Comparison of ENCODE assay signal across 10 mouse cellular contexts in genomic region chr7:35373146-35373989, GRCm38 (mm10). TPM values are rescaled to one million over a fixed set of nuclear protein-coding genes. Genes with fewer than 3 reads are reported as not detected.
DNase-seq lines count a peak whose midpoint lies in the region; ATAC-seq and TF ChIP-seq lines count a peak whose summit lies in the region.
"Had no signal": no experiment of that assay in that cellular context is flagged by ENCODE, and none has a peak within 500 bp of the region (broad histone marks: within the 10 kb centered on the region; RNA-seq: fewer than 3 reads in every experiment).

No protein-coding gene starts in this region.

- H3K4me1 ChIP-seq in heart, embryonic 15.5 days (replicated peaks): peaks cover 10% of the 10 kb centered on the region; the same call in 1 of the 2 replicates
- peaks cover 7 to 18% of the 10 kb centered on the region in 2 experiments for H3K4me1 ChIP-seq in MEL (ENCODE audit: control insufficient read depth in 1 of 2, insufficient read depth in 2 of 2, low read length in 2 of 2)
- peaks cover 13% of the 10 kb centered on the region; the same call in 1 of the 2 replicates for H3K4me1 ChIP-seq in kidney, adult 2 months (ENCODE audit: control insufficient read depth, insufficient read depth, low read length)
- H3K4me1 ChIP-seq in liver, embryonic 14.5 days (replicated peaks; ENCODE audit: control insufficient read depth in 2 of 2, insufficient read depth in 2 of 2, low read length in 1 of 2): peaks cover 0 to 2% of the 10 kb centered on the region in 2 experiments; a peak in 1 of 4 replicates
- H3K4me1 ChIP-seq in midbrain, embryonic 11.5 days (ENCODE audit: control insufficient read depth, insufficient read depth, low read length): no peaks in the 10 kb centered on the region
- H3K4me1 ChIP-seq in thymus, adult 2 months (replicated peaks; ENCODE audit: control insufficient read depth, insufficient read depth, low read length): no peaks in the 10 kb centered on the region
- H3K4me1 ChIP-seq: limb, embryonic 15.5 days had no signal

- peak; percentile 89 to 92 for TF ChIP-seq EP300 in MEL (IDR thresholded peaks at IDR 0.05; ENCODE audit: low read depth in 1 of 2, low read length in 2 of 2)
- no peak for TF ChIP-seq EP300 in liver, embryonic 14.5 days (IDR thresholded peaks at IDR 0.05; ENCODE audit: low read depth)

- H3K79me2 ChIP-seq in MEL (ENCODE audit: control insufficient read depth, insufficient read depth, low read length, poor library complexity): no peaks in the 10 kb centered on the region

- no peak for TF ChIP-seq CTCF in MEL (IDR thresholded peaks at IDR 0.05 in 2 of 3, conservative IDR thresholded peaks at IDR 0.05 in 1 of 3; ENCODE audit: control insufficient read depth in 1 of 3, insufficient read depth in 1 of 3, low read depth in 2 of 3, low read length in 3 of 3, poor library complexity in 1 of 3, severe bottlenecking in 1 of 3)
- TF ChIP-seq CTCF in kidney, adult 2 months (conservative IDR thresholded peaks at IDR 0.05; ENCODE audit: insufficient read depth, insufficient read length, low read depth, low read length): no peak
- TF ChIP-seq CTCF in liver, embryonic 14.5 days (IDR thresholded peaks at IDR 0.05; ENCODE audit: low read depth): no peak
- TF ChIP-seq CTCF in thymus, adult 2 months (IDR thresholded peaks at IDR 0.05; ENCODE audit: borderline replicate concordance, control insufficient read depth, extremely low read depth, insufficient read depth, low read length, poor library complexity): no peak

- H3K4me2 ChIP-seq in heart, embryonic 15.5 days: 0 out of 2 replicates have a peak overlapping the region, but pooled peaks have one; percentile 13
- no peak overlapping the region for H3K4me2 ChIP-seq in liver, embryonic 14.5 days (ENCODE audit: low read depth)
- no peak overlapping the region for H3K4me2 ChIP-seq in midbrain, embryonic 11.5 days
- H3K4me2 ChIP-seq: limb, embryonic 15.5 days had no signal

- 49% methylated on average over 16 of the region's 16 CpGs for WGBS in heart, embryonic 15.5 days
- 45% methylated on average over 16 of the region's 16 CpGs for WGBS in kidney, adult 2 months
- WGBS in liver, embryonic 14.5 days (ENCODE audit: insufficient replicate concordance): 60% methylated on average over 16 of the region's 16 CpGs
- WGBS in midbrain, embryonic 11.5 days: 74% methylated on average over 16 of the region's 16 CpGs
- 75% methylated on average over 16 of the region's 16 CpGs for WGBS in thymus, adult 2 months

- intact Hi-C loops in heart, postnatal 36 days (cut with DNase I): loop anchor here (10.0 kb wide), 1 partner anchor 61 kb away; no protein-coding TSS in a partner anchor

- no peak overlapping the region for H3K27ac ChIP-seq in heart, embryonic 15.5 days
- peak overlapping the region; percentile 87 for H3K27ac ChIP-seq in MEL (ENCODE audit: control insufficient read depth, low read depth, low read length)
- H3K27ac ChIP-seq in kidney, adult 2 months (ENCODE audit: insufficient read depth, low read depth, low read length): peak overlapping the region; percentile 73
- H3K27ac ChIP-seq in liver, embryonic 14.5 days: no peak overlapping the region
- no peak overlapping the region for H3K27ac ChIP-seq in midbrain, embryonic 11.5 days (ENCODE audit: low read depth, low read length)
- no peak overlapping the region for H3K27ac ChIP-seq in thymus, adult 2 months (ENCODE audit: control insufficient read depth, insufficient read depth, low read length)
- H3K27ac ChIP-seq: limb, embryonic 15.5 days had no signal

- H3K36me3 ChIP-seq in heart, embryonic 15.5 days: no peaks in the 10 kb centered on the region
- H3K36me3 ChIP-seq in MEL (ENCODE audit: control insufficient read depth in 1 of 2, insufficient read depth in 2 of 2, low read length in 2 of 2): peaks cover 0 to 13% of the 10 kb centered on the region in 2 experiments; a peak in 2 of 4 replicates
- H3K36me3 ChIP-seq in kidney, adult 2 months (ENCODE audit: control insufficient read depth, insufficient read depth, low read length): no peaks in the 10 kb centered on the region
- H3K36me3 ChIP-seq in liver, embryonic 14.5 days (replicated peaks; ENCODE audit: control insufficient read depth, insufficient read depth, low read depth): no peaks in the 10 kb centered on the region
- no peaks in the 10 kb centered on the region for H3K36me3 ChIP-seq in midbrain, embryonic 11.5 days (ENCODE audit: control insufficient read depth, insufficient read depth, low read length)
- H3K36me3 ChIP-seq in thymus, adult 2 months (ENCODE audit: control insufficient read depth, insufficient read depth, low read length): no peaks in the 10 kb centered on the region
- H3K36me3 ChIP-seq: limb, embryonic 15.5 days had no signal

- no peaks in the 10 kb centered on the region for H3K27me3 ChIP-seq in heart, embryonic 15.5 days
- H3K27me3 ChIP-seq in MEL (ENCODE audit: control insufficient read depth in 1 of 2, insufficient read depth in 2 of 2, low read length in 2 of 2): no peaks in the 10 kb centered on the region
- no peaks in the 10 kb centered on the region for H3K27me3 ChIP-seq in kidney, adult 2 months (replicated peaks; ENCODE audit: control insufficient read depth, insufficient read depth, low read length)
- no peaks in the 10 kb centered on the region for H3K27me3 ChIP-seq in liver, embryonic 14.5 days (ENCODE audit: control insufficient read depth, insufficient read depth, low read length)
- no peaks in the 10 kb centered on the region for H3K27me3 ChIP-seq in midbrain, embryonic 11.5 days (ENCODE audit: control insufficient read depth, insufficient read depth, low read length)
- no peaks in the 10 kb centered on the region for H3K27me3 ChIP-seq in thymus, adult 2 months (ENCODE audit: control insufficient read depth, insufficient read depth, low read length)
- H3K27me3 ChIP-seq: limb, embryonic 15.5 days had no signal

- H3K9ac ChIP-seq in heart, embryonic 15.5 days: no peak overlapping the region
- H3K9ac ChIP-seq in MEL (ENCODE audit: control insufficient read depth, low read depth, low read length, poor library complexity, severe bottlenecking): peak overlapping the region; percentile 73
- no peak overlapping the region for H3K9ac ChIP-seq in liver, embryonic 14.5 days (replicated peaks)
- no peak overlapping the region for H3K9ac ChIP-seq in midbrain, embryonic 11.5 days (ENCODE audit: low read length)
- H3K9ac ChIP-seq: limb, embryonic 15.5 days had no signal

- peak; percentile 56 to 59 for TF ChIP-seq POLR2A in MEL (IDR thresholded peaks at IDR 0.05; ENCODE audit: control insufficient read depth in 1 of 2, insufficient read depth in 1 of 2, low read depth in 1 of 2, low read length in 2 of 2, poor library complexity in 1 of 2)
- no peak for TF ChIP-seq POLR2A in kidney, adult 2 months (IDR thresholded peaks at IDR 0.05; ENCODE audit: low read depth, low read length)
- TF ChIP-seq POLR2A in thymus, adult 2 months (IDR thresholded peaks at IDR 0.05; ENCODE audit: control insufficient read depth, extremely low read depth, insufficient read depth, low read length, poor library complexity): no peak

- H3K9me3 ChIP-seq in heart, embryonic 15.5 days (replicated peaks): 0 out of 2 replicates have a peak, but pooled peaks cover 5% of the 10 kb centered on the region
- H3K9me3 ChIP-seq in MEL (replicated peaks; ENCODE audit: insufficient read depth, low read length): no peaks in the 10 kb centered on the region
- no peaks in the 10 kb centered on the region for H3K9me3 ChIP-seq in liver, embryonic 14.5 days (ENCODE audit: control insufficient read depth, low read length)
- H3K9me3 ChIP-seq in midbrain, embryonic 11.5 days (ENCODE audit: control insufficient read depth, low read length): no peaks in the 10 kb centered on the region; the same call in 1 of the 2 replicates
- H3K9me3 ChIP-seq: limb, embryonic 15.5 days had no signal

- no peak overlapping the region for H3K4me3 ChIP-seq in heart, embryonic 15.5 days
- H3K4me3 ChIP-seq in MEL (ENCODE audit: control insufficient read depth in 1 of 2, insufficient read depth in 1 of 2, low read depth in 2 of 2, low read length in 2 of 2): peak overlapping the region; percentile 53 to 61
- no peak overlapping the region for H3K4me3 ChIP-seq in kidney, adult 2 months (ENCODE audit: insufficient read depth, low read depth, low read length)
- H3K4me3 ChIP-seq in liver, embryonic 14.5 days (ENCODE audit: insufficient read depth in 1 of 2, low read depth in 2 of 2, low read length in 2 of 2): no peak overlapping the region
- no peak overlapping the region for H3K4me3 ChIP-seq in midbrain, embryonic 11.5 days (ENCODE audit: low read depth, low read length)
- no peak overlapping the region for H3K4me3 ChIP-seq in thymus, adult 2 months (ENCODE audit: control insufficient read depth, insufficient read depth, low read length)
- H3K4me3 ChIP-seq: limb, embryonic 15.5 days had no signal

- peak; percentile 60; the same call in 1 of the 2 replicates for ATAC-seq in heart, embryonic 15.5 days (replicated peaks; ENCODE audit: insufficient number of reproducible peaks, insufficient read depth, low FRiP score, low read depth)
- ATAC-seq in liver, embryonic 14.5 days (ENCODE audit: insufficient read depth): peak; percentile 37; the same call in 1 of the 2 replicates
- no peak for ATAC-seq in midbrain, embryonic 11.5 days (ENCODE audit: low FRiP score)

- no peak for TF ChIP-seq RAD21 in MEL (IDR thresholded peaks at IDR 0.05; ENCODE audit: low read depth, low read length)

- no peak for DNase-seq in heart, postnatal 36 days
- peak; percentile 92 for DNase-seq in MEL (ENCODE audit: low read depth, low spot score)
- DNase-seq in kidney, adult 2 months: peak; percentile 81
- DNase-seq in liver, embryonic 14.5 days (ENCODE audit: low read depth in 3 of 3, low spot score in 3 of 3): no peak
- DNase-seq in midbrain, embryonic 11.5 days (ENCODE audit: low spot score, missing footprints): no peak
- DNase-seq in T-cell, adult 2 months (ENCODE audit: low spot score): no peak
- no peak for DNase-seq in thymus, adult 2 months
- DNase-seq: thymus, postnatal 25 days had no signal

RNA-seq across cellular contexts. Expression of gene Faap24, which starts 23.3 kb away (rescaled TPM):
- 12.1 and 13.6 TPM in 2 replicates for polyA plus RNA-seq in heart, embryonic 15.5 days (2015; fragmentation: Nextera tagmentation; extraction: Ambion mirVana)
- total RNA-seq in heart, postnatal 36 days (2021): 1 to 10 TPM; 1.7 to 1.9 TPM
- total RNA-seq in MEL (2012; rRNA removed): 11.9 and 15.3 TPM in 2 replicates
- polyA plus RNA-seq in MEL (2012; ENCODE audit: insufficient read depth in 1 of 2, insufficient read length in 2 of 2, low read depth in 1 of 2, low replicate concordance in 2 of 2, missing spikeins in 1 of 2): 10 to 100 TPM in 1 of 2 experiments, not detected in 1; 26.7 TPM
- polyA plus RNA-seq in kidney, adult 2 months (2012; rRNA removed): 4.3 and 4.8 TPM in 2 replicates
- polyA plus RNA-seq in liver, embryonic 14.5 days (2012; rRNA removed): 6.6 and 8.1 TPM in 2 replicates
- 19.1 and 19.9 TPM in 2 replicates for polyA plus RNA-seq in liver, embryonic 14.5 days (2014; fragmentation: Nextera tagmentation; extraction: Ambion mirVana)
- 26.2 and 26.9 TPM in 2 replicates for polyA plus RNA-seq in midbrain, embryonic 11.5 days (2014; fragmentation: Nextera tagmentation; extraction: Ambion mirVana)
- 8.3 and 8.8 TPM in 2 replicates for polyA plus RNA-seq in thymus, adult 2 months (2012; rRNA removed)

RNA-seq across cellular contexts. Expression of gene Cep89, which starts 23.5 kb away (rescaled TPM):
- polyA plus RNA-seq in heart, embryonic 15.5 days (2015; fragmentation: Nextera tagmentation; extraction: Ambion mirVana): 36.9 and 41.7 TPM in 2 replicates
- total RNA-seq in heart, postnatal 36 days (2021): 10 to 100 TPM; 13.0 to 14.1 TPM
- 13.1 and 15.8 TPM in 2 replicates for total RNA-seq in MEL (2012; rRNA removed)
- polyA plus RNA-seq in MEL (2012; ENCODE audit: insufficient read depth in 1 of 2, insufficient read length in 2 of 2, low read depth in 1 of 2, low replicate concordance in 2 of 2, missing spikeins in 1 of 2): 10 to 100 TPM in 1 of 2 experiments, not detected in 1; 44.5 TPM
- 24.4 and 29.5 TPM in 2 replicates for polyA plus RNA-seq in kidney, adult 2 months (2012; rRNA removed)
- polyA plus RNA-seq in liver, embryonic 14.5 days (2012; rRNA removed): 6.2 and 11.6 TPM in 2 replicates
- polyA plus RNA-seq in liver, embryonic 14.5 days (2014; fragmentation: Nextera tagmentation; extraction: Ambion mirVana): 14.5 and 14.7 TPM in 2 replicates
- 42.9 and 46.6 TPM in 2 replicates for polyA plus RNA-seq in midbrain, embryonic 11.5 days (2014; fragmentation: Nextera tagmentation; extraction: Ambion mirVana)
- polyA plus RNA-seq in thymus, adult 2 months (2012; rRNA removed): 17.9 and 21.2 TPM in 2 replicates

RNA-seq across cellular contexts. Expression of gene Rhpn2, which starts 39.4 kb away (rescaled TPM):
- polyA plus RNA-seq in heart, embryonic 15.5 days (2015; fragmentation: Nextera tagmentation; extraction: Ambion mirVana): 5.2 and 6.6 TPM in 2 replicates
- total RNA-seq in heart, postnatal 36 days (2021): 1 to 10 TPM; 4.5 to 6.1 TPM
- total RNA-seq in MEL (2012; rRNA removed): 0.46 and 0.58 TPM in 2 replicates
- 1 to 10 TPM in 1 of 2 experiments, not detected in 1; 1.2 TPM for polyA plus RNA-seq in MEL (2012; ENCODE audit: insufficient read depth in 1 of 2, insufficient read length in 2 of 2, low read depth in 1 of 2, low replicate concordance in 2 of 2, missing spikeins in 1 of 2)
- 7.5 and 8.7 TPM in 2 replicates for polyA plus RNA-seq in kidney, adult 2 months (2012; rRNA removed)
- 2.7 and 3.0 TPM in 2 replicates for polyA plus RNA-seq in liver, embryonic 14.5 days (2012; rRNA removed)
- polyA plus RNA-seq in liver, embryonic 14.5 days (2014; fragmentation: Nextera tagmentation; extraction: Ambion mirVana): 2.8 and 4.1 TPM in 2 replicates
- polyA plus RNA-seq in midbrain, embryonic 11.5 days (2014; fragmentation: Nextera tagmentation; extraction: Ambion mirVana): 1.9 and 2.2 TPM in 2 replicates
- polyA plus RNA-seq in thymus, adult 2 months (2012; rRNA removed): 0.71 and 1.3 TPM in 2 replicates

RNA-seq across cellular contexts. Expression of gene Gpatch1, which starts 55.1 kb away (rescaled TPM):
- polyA plus RNA-seq in heart, embryonic 15.5 days (2015; fragmentation: Nextera tagmentation; extraction: Ambion mirVana): 10.3 and 11.8 TPM in 2 replicates
- 10 to 100 TPM; 10.9 to 15.4 TPM for total RNA-seq in heart, postnatal 36 days (2021)
- 7.9 and 8.5 TPM in 2 replicates for total RNA-seq in MEL (2012; rRNA removed)
- polyA plus RNA-seq in MEL (2012; ENCODE audit: insufficient read depth in 1 of 2, insufficient read length in 2 of 2, low read depth in 1 of 2, low replicate concordance in 2 of 2, missing spikeins in 1 of 2): 10 to 100 TPM in 1 of 2 experiments, not detected in 1; 13.4 TPM
- polyA plus RNA-seq in kidney, adult 2 months (2012; rRNA removed): 4.2 and 5.3 TPM in 2 replicates
- 2.3 and 3.7 TPM in 2 replicates for polyA plus RNA-seq in liver, embryonic 14.5 days (2012; rRNA removed)
- polyA plus RNA-seq in liver, embryonic 14.5 days (2014; fragmentation: Nextera tagmentation; extraction: Ambion mirVana): 5.4 and 6.6 TPM in 2 replicates
- polyA plus RNA-seq in midbrain, embryonic 11.5 days (2014; fragmentation: Nextera tagmentation; extraction: Ambion mirVana): 19.4 and 20.2 TPM in 2 replicates
- 5.8 and 6.0 TPM in 2 replicates for polyA plus RNA-seq in thymus, adult 2 months (2012; rRNA removed)

Comparison
In these comparisons a context has a peak if more than half of its experiments do, and no peak if none do; other contexts are left out.
1. H3K27ac ChIP-seq: peak in MEL (single experiment) and kidney, adult 2 months (single experiment); none in heart, embryonic 15.5 days (single experiment), liver, embryonic 14.5 days (single experiment), midbrain, embryonic 11.5 days (single experiment) and thymus, adult 2 months (single experiment).
2. H3K4me3 ChIP-seq: peak in MEL (2 of 2); none in heart, embryonic 15.5 days (single experiment), kidney, adult 2 months (single experiment), liver, embryonic 14.5 days (0 of 2), midbrain, embryonic 11.5 days (single experiment) and thymus, adult 2 months (single experiment).
3. DNase-seq: peak in MEL (single experiment) and kidney, adult 2 months (single experiment); none in heart, postnatal 36 days (0 of 2), liver, embryonic 14.5 days (0 of 3), midbrain, embryonic 11.5 days (single experiment), T-cell, adult 2 months (single experiment) and thymus, adult 2 months (single experiment).
4. POLR2A ChIP-seq: peak in MEL (2 of 2); none in kidney, adult 2 months (single experiment) and thymus, adult 2 months (single experiment).